ENCODE assay signal across 7 mouse cellular contexts in the genomic region with DNA sequence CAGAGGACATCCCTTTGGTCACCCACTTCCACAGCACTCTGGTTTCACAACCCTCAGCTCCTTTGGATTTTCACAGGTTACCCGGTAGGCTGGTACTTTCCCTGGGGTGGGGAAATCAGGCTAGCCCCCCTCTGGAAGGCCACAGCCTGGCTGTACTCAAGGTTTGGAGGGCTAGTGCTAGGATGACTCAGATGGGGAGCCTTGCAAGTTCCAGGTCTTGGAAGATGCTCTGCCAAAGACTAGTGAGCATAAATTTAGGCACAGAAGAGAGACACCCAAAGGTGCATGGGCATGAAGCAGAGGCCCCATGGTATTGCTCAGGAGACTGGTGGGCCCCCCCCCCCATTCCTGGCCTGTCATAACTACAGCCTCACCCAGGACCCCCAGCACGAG. TPM values are rescaled to one million over a fixed set of nuclear protein-coding genes. Genes with fewer than 3 reads are reported as not detected.
A peak's percentile ranks its signal among the peaks of the same experiment; 100 is the strongest.
DNase-seq lines count a peak whose midpoint lies in the region; ATAC-seq and TF ChIP-seq lines count a peak whose summit lies in the region.

No protein-coding gene starts in this region.

- TF ChIP-seq CTCF in lung, postnatal 0 days (IDR thresholded peaks at IDR 0.05): no peak
- no peak for TF ChIP-seq CTCF in lung, adult 2 months (IDR thresholded peaks at IDR 0.05; ENCODE audit: insufficient read depth, low read length)
- no peak for TF ChIP-seq CTCF in embryonic fibroblast, embryonic 13.5 days (IDR thresholded peaks at IDR 0.05; ENCODE audit: borderline replicate concordance, insufficient read depth, low read length)

- no peaks in the 10 kb centered on the region for H3K36me3 ChIP-seq in lung, postnatal 0 days (ENCODE audit: insufficient read depth, low read length)
- peaks cover 11% of the 10 kb centered on the region for H3K36me3 ChIP-seq in limb, embryonic 10.5 days
- no peaks in the 10 kb centered on the region for H3K36me3 ChIP-seq in stomach, embryonic 14.5 days (ENCODE audit: control insufficient read depth, insufficient read depth, low read length)

- H3K4me2 ChIP-seq in lung, postnatal 0 days (replicated peaks; ENCODE audit: low read depth, low read length): peak overlapping the region; percentile 99
- H3K4me2 ChIP-seq in stomach, embryonic 14.5 days (replicated peaks; ENCODE audit: low read depth, low read length): peak overlapping the region; percentile 81

- H3K27me3 ChIP-seq in lung, postnatal 0 days (replicated peaks; ENCODE audit: insufficient read depth, low read length): peaks cover 15% of the 10 kb centered on the region; the same call in 1 of the 2 replicates
- peaks cover 76% of the 10 kb centered on the region for H3K27me3 ChIP-seq in limb, embryonic 10.5 days (ENCODE audit: low read depth, poor library complexity, severe bottlenecking)
- peaks cover 21% of the 10 kb centered on the region for H3K27me3 ChIP-seq in stomach, embryonic 14.5 days (ENCODE audit: control insufficient read depth, insufficient read depth, low read length)

- TF ChIP-seq POLR2A in lung, adult 2 months (IDR thresholded peaks at IDR 0.05; ENCODE audit: borderline replicate concordance, extremely low read depth, low read depth, low read length): no peak
- TF ChIP-seq POLR2A in embryonic fibroblast, embryonic 13.5 days (IDR thresholded peaks at IDR 0.05; ENCODE audit: low read depth, low read length): no peak

- DNase-seq in lung, postnatal 0 days (ENCODE audit: low spot score): no peak
- no peak for DNase-seq in lung, adult 2 months
- DNase-seq in limb, embryonic 10.5 days (ENCODE audit: low spot score): no peak
- DNase-seq in layer of hippocampus, adult 9-11 months: no peak
- no peak for DNase-seq in thymus, postnatal 25 days

- no peak overlapping the region for H3K9ac ChIP-seq in lung, postnatal 0 days (replicated peaks; ENCODE audit: low read depth)
- H3K9ac ChIP-seq in stomach, embryonic 14.5 days (replicated peaks; ENCODE audit: low read depth, low read length): peak overlapping the region; percentile 52

- 24% methylated on average over 2 of the region's 2 CpGs for WGBS in lung, postnatal 0 days
- WGBS in lung, adult 2 months: 45% methylated on average over 2 of the region's 2 CpGs
- 31% methylated on average over 2 of the region's 2 CpGs for WGBS in limb, embryonic 10.5 days
- 26% methylated on average over 2 of the region's 2 CpGs for WGBS in stomach, embryonic 14.5 days

- ATAC-seq in lung, postnatal 0 days: no peak
- no peak for ATAC-seq in stomach, embryonic 14.5 days (ENCODE audit: insufficient number of reproducible peaks, insufficient read depth, low FRiP score, low read depth)

- no peak for TF ChIP-seq EP300 in lung, postnatal 0 days (IDR thresholded peaks at IDR 0.05)

- no peaks in the 10 kb centered on the region for H3K9me3 ChIP-seq in lung, postnatal 0 days (ENCODE audit: low read length)
- H3K9me3 ChIP-seq in limb, embryonic 10.5 days (replicated peaks): no peaks in the 10 kb centered on the region
- H3K9me3 ChIP-seq in stomach, embryonic 14.5 days (ENCODE audit: control insufficient read depth, low read depth, low read length): no peaks in the 10 kb centered on the region

- no peak overlapping the region for H3K27ac ChIP-seq in lung, postnatal 0 days (ENCODE audit: low read length)
- H3K27ac ChIP-seq in embryonic fibroblast, embryonic 13.5 days (ENCODE audit: insufficient read depth, low read length): peak overlapping the region; percentile 10; the same call in 1 of the 2 replicates
- H3K27ac ChIP-seq in limb, embryonic 10.5 days: peak overlapping the region; percentile 89
- no peak overlapping the region for H3K27ac ChIP-seq in stomach, embryonic 14.5 days (ENCODE audit: low read length)

- 0 out of 2 replicates have a peak, but pooled peaks cover 5% of the 10 kb centered on the region for H3K4me1 ChIP-seq in lung, postnatal 0 days (ENCODE audit: insufficient read depth, low read depth, low read length)
- H3K4me1 ChIP-seq in lung, adult 2 months (ENCODE audit: control insufficient read depth, insufficient read depth, low read length): no peaks in the 10 kb centered on the region
- H3K4me1 ChIP-seq in embryonic fibroblast, embryonic 13.5 days (ENCODE audit: control insufficient read depth, insufficient read depth, low read length): 0 out of 2 replicates have a peak, but pooled peaks cover 4% of the 10 kb centered on the region
- peaks cover 36% of the 10 kb centered on the region for H3K4me1 ChIP-seq in limb, embryonic 10.5 days
- H3K4me1 ChIP-seq in stomach, embryonic 14.5 days (ENCODE audit: control insufficient read depth, insufficient read depth, low read length): peaks cover 20% of the 10 kb centered on the region; the same call in 1 of the 2 replicates

- H3K4me3 ChIP-seq in lung, postnatal 0 days (ENCODE audit: low read depth, low read length): peak overlapping the region; percentile 62; the same call in 1 of the 2 replicates
- H3K4me3 ChIP-seq in lung, adult 2 months (replicated peaks; ENCODE audit: extremely low read depth, low read depth, low read length): no peak overlapping the region
- H3K4me3 ChIP-seq in embryonic fibroblast, embryonic 13.5 days (ENCODE audit: insufficient read depth, low read length): peak overlapping the region; percentile 74
- peak overlapping the region; percentile 83 for H3K4me3 ChIP-seq in limb, embryonic 10.5 days
- peak overlapping the region; percentile 64 for H3K4me3 ChIP-seq in stomach, embryonic 14.5 days (ENCODE audit: low read depth, low read length)

RNA-seq across cellular contexts. Expression of gene Sept5, which starts 0.8 kb away (rescaled TPM):
- polyA plus RNA-seq in lung, postnatal 0 days (2015; fragmentation: Nextera tagmentation; extraction: Ambion mirVana): 8.5 and 9.6 TPM in 2 replicates
- polyA plus RNA-seq in lung, adult 2 months (2012; rRNA removed): 9.0 and 22.0 TPM in 2 replicates
- polyA plus RNA-seq in embryonic fibroblast, embryonic 13.5 days (2011; ENCODE audit: insufficient read length, low read depth, missing spikeins): 82.3 and 89.3 TPM in 2 replicates
- 19.4 and 29.1 TPM in 2 replicates for polyA plus RNA-seq in limb, embryonic 10.5 days (2016; fragmentation: Nextera tagmentation; extraction: Ambion mirVana)
- 17.1 and 18.9 TPM in 2 replicates for polyA plus RNA-seq in stomach, embryonic 14.5 days (2014; fragmentation: Nextera tagmentation; extraction: Ambion mirVana)

RNA-seq across cellular contexts. Expression of gene Gm49601, which starts 2.7 kb away (rescaled TPM):
- 2.2 and 3.1 TPM in 2 replicates for polyA plus RNA-seq in lung, postnatal 0 days (2015; fragmentation: Nextera tagmentation; extraction: Ambion mirVana)
- 3.6 and 9.4 TPM in 2 replicates for polyA plus RNA-seq in lung, adult 2 months (2012; rRNA removed)
- polyA plus RNA-seq in embryonic fibroblast, embryonic 13.5 days (2011; ENCODE audit: insufficient read length, low read depth, missing spikeins): 17.8 and 20.1 TPM in 2 replicates
- 2.3 and 4.7 TPM in 2 replicates for polyA plus RNA-seq in limb, embryonic 10.5 days (2016; fragmentation: Nextera tagmentation; extraction: Ambion mirVana)
- 0.67 and 1.3 TPM in 2 replicates for polyA plus RNA-seq in stomach, embryonic 14.5 days (2014; fragmentation: Nextera tagmentation; extraction: Ambion mirVana)

RNA-seq across cellular contexts. Expression of gene Gp1bb, which starts 6.7 kb away (rescaled TPM):
- polyA plus RNA-seq in lung, postnatal 0 days (2015; fragmentation: Nextera tagmentation; extraction: Ambion mirVana): 7.9 and 8.8 TPM in 2 replicates
- polyA plus RNA-seq in lung, adult 2 months (2012; rRNA removed): 9.7 and 15.5 TPM in 2 replicates
- polyA plus RNA-seq in embryonic fibroblast, embryonic 13.5 days (2011; ENCODE audit: insufficient read length, low read depth, missing spikeins): 2.4 and 3.9 TPM in 2 replicates
- 1.8 and 2.8 TPM in 2 replicates for polyA plus RNA-seq in limb, embryonic 10.5 days (2016; fragmentation: Nextera tagmentation; extraction: Ambion mirVana)
- polyA plus RNA-seq in stomach, embryonic 14.5 days (2014; fragmentation: Nextera tagmentation; extraction: Ambion mirVana): 1.1 and 1.5 TPM in 2 replicates

RNA-seq across cellular contexts. Expression of gene Tbx1, which starts 38.5 kb away (rescaled TPM):
- polyA plus RNA-seq in lung, postnatal 0 days (2015; fragmentation: Nextera tagmentation; extraction: Ambion mirVana): 7.6 and 7.8 TPM in 2 replicates
- 32.5 and 38.4 TPM in 2 replicates for polyA plus RNA-seq in lung, adult 2 months (2012; rRNA removed)
- 2.8 and 3.3 TPM in 2 replicates for polyA plus RNA-seq in embryonic fibroblast, embryonic 13.5 days (2011; ENCODE audit: insufficient read length, low read depth, missing spikeins)
- polyA plus RNA-seq in limb, embryonic 10.5 days (2016; fragmentation: Nextera tagmentation; extraction: Ambion mirVana): 1.1 and 1.7 TPM in 2 replicates
- polyA plus RNA-seq in stomach, embryonic 14.5 days (2014; fragmentation: Nextera tagmentation; extraction: Ambion mirVana): 0.53 and 1.1 TPM in 2 replicates

Comparison
In these comparisons a context has a peak if more than half of its experiments do, and no peak if none do; other contexts are left out.
1. H3K27ac ChIP-seq: peak in embryonic fibroblast, embryonic 13.5 days (single experiment) and limb, embryonic 10.5 days (single experiment); none in lung, postnatal 0 days (single experiment) and stomach, embryonic 14.5 days (single experiment).